Mouse (Mus musculus) mouse trophoblast stem cell (cell line): ENCODE measurements around the gene Gm7579.
"Not testable (repeated sequence)": the region's sequence is repeated elsewhere in the genome, so short reads cannot be mapped to it uniquely, and the experiment has no call there.

ENCODE experiments used
- in situ Hi-C, 2 experiments: fragments of 300-500 bp; cut with MseI, MboI; formaldehyde crosslinking; loops; 2 replicates in 1 of 2; 3 replicates in 1 of 2; pipeline ENCODE4 v1.15.1; 2025

Gm7579 gene

GRCm38 (mm10) chr7:142211559-142211958 lies at the start of gene Gm7579:
Gm7579 (plus strand) TSS chr7:142211859.
- in situ Hi-C loops: no loop called here

DNA sequence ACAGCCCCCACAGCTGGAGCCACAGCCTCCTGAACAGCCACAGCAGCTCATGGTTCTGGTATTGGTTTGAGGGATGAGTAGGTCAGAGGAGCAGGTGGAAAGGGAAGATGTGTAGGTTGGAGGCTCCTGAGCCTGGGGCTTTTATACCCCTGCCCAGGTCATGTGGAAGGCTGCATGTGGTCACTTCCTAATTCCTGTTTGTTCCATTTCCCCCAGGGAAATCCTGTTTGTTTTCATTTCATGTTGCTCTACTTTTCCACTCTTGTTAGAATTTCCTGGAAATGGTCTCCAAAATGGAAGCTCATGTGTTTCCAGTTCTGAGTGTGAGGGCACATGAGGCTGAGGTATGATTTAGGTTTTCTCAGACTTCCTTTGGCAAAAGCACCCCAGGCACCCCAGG lies 46.0 kb upstream of the Gm7579 start, which contains the start of gene Gm4553:
TSS of gene Gm4553 (minus strand) at position 101 of the 400 bp plus-strand sequence.
- in situ Hi-C loops: not testable (repeated sequence)

GRCm38 (mm10) chr7:142169836-142170235 lies 41.8 kb upstream of the Gm7579 start:
- in situ Hi-C loops: no loop called here

DNA sequence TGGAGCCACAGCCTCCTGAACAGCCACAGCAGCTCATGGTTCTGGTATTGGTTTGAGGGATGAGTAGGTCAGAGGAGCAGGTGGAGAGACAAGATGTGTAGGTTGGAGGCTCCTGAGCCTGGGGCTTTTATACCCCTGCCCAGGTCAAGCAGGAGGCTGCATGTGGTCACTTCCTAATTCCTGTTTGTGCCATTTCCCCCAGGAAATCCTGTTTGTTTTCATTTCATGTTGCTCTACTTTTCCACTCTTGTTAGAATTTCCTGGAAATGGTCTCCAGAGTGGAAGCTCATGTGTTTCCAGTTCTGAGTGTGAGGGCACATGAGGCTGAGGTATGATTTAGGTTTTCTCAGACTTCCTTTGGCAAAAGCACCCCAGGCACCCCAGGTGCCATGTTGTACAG lies 35.8 kb upstream of the Gm7579 start, which contains the start of gene Krtap5-2:
TSS of gene Krtap5-2 (minus strand) at position 101 of the 400 bp plus-strand sequence.
- in situ Hi-C loops: not testable (repeated sequence)

GRCm38 (mm10) chr7:142178685-142179084 lies 33.0 kb upstream of the Gm7579 start:
- in situ Hi-C loops: no loop called here

- in situ Hi-C loops: no loop called here
Measured at GRCm38 (mm10) chr7:142181021-142181420, 30.6 kb upstream of the Gm7579 start.

DNA sequence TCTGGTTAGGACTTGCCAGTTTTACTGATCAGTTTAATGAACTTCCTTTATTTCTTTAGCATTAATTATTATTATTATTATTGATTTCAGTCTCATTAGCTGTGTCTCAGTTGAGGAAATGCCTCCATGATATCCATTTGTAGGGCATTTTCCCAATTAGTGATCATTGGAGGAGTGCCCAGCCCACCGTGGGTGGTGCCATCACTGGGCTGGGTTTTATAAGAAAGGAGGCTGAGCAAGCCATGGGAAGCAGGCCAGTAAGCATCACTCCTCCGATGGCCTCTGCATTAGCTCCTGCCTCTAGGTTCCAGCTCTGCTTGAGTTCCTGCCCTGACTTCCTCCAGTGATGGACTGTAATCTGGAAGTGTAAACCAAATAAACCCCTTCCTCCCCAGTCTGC lies 23.5 kb upstream of the Gm7579 start:
- in situ Hi-C loops: no loop called here

DNA sequence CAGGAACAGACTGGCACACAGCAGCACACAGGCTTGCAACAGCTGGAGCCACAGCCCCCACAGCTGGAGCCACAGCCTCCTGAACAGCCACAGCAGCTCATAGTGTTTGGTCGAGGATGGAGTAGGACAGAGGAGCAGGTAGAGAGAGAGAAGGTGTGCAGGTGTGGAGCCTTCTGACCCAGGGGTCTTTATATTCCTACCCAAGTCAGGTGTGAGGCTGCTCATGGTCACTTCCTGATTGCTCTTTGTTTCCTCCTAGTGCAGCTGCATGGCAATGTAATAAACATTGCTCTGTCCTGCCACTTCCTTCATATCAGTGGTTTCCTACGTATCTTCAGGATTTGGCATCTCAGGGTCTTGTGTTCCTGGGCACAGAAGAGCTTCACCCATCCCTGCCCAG lies 21.4 kb upstream of the Gm7579 start, which contains the start of gene Gm10153:
TSS of gene Gm10153 (minus strand) at position 101 of the 400 bp plus-strand sequence.
- in situ Hi-C loops: no loop called here

DNA sequence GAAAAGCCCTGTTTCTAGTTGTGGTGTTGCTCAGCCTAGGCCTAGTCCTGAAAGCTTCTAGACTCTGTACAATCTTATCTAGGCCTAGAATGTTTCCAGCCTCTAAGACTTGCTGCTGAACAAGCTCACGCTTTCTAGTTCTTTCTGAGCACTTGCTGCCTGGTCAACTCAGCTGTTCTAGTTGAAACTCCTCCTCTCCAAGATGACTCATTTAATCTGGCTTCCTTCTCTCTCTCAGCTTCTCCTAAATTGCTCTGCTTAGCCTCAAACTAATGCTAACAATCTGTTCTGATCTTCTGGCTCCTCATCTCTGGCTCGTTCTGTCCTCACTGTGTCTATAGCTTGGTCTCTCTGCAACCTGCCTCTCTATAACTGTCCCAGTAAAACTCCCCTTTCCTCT lies 12.9 kb upstream of the Gm7579 start:
- in situ Hi-C loops: no loop called here

DNA sequence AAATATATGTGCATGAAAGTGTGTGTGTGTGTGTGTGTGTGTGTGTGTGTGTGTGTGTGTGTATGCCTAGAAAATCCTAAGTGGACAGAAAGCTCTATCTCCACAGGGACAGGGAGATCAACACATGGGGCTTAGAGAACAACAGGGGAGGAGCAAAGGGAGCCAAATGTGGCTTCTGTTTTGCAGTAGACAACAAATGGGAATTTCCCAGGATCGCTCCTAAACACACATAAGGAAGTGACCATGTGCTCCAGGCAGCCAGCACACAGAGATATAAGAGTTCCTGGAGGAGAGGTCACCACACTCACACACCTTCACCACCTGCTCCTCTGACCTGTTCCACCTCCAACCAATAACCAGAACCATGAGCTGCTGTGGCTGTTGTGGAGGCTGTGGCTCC lies 10.6 kb upstream of the Gm7579 start, which contains the start of gene Krtap5-3:
TSS of gene Krtap5-3 (plus strand) at position 301 of the 400 bp plus-strand sequence.
- in situ Hi-C loops: no loop called here

GRCm38 (mm10) chr7:142205488-142205887 lies 6.2 kb upstream of the Gm7579 start:
- in situ Hi-C loops: no loop called here

GRCm38 (mm10) chr7:142206891-142207290 lies 4.8 kb upstream of the Gm7579 start:
- in situ Hi-C loops: not testable (repeated sequence)

GRCm38 (mm10) chr7:142212136-142212535 lies 477 bp downstream of the Gm7579 start:
- in situ Hi-C loops: not testable (repeated sequence)

GRCm38 (mm10) chr7:142224518-142224917 lies 12.9 kb downstream of the Gm7579 start:
- in situ Hi-C loops: no loop called here

- in situ Hi-C loops: not testable (repeated sequence)
Measured at GRCm38 (mm10) chr7:142229871-142230270, 18.2 kb downstream of the Gm7579 start, which contains the start of gene Krtap5-5. Krtap5-5 (minus strand) TSS chr7:142229971.

- in situ Hi-C loops: no loop called here
Measured at GRCm38 (mm10) chr7:142231540-142231939, 19.9 kb downstream of the Gm7579 start.

DNA sequence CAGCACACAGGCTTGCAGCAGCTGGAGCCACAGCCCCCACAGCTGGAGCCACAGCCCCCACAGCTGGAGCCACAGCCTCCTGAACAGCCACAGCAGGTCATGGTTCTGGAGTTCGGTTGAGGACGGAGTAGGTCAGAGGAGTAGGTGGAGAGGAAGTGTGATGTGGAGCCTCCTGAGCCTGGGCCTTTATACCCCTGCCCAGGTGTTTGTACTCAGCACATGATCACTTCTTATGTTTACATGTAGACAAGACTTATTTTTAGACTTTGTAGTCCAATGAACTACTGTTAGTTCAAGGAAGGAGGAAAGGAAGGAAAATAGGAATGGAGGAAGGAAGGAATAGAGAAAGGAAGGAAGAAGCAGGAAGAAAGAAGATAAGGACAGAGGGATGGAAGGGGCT lies 29.3 kb downstream of the Gm7579 start, which contains the start of gene Gm40460:
TSS of gene Gm40460 (minus strand) at position 101 of the 400 bp plus-strand sequence.
- in situ Hi-C loops: loop anchor here in 1 of 2 experiments (10.0 kb wide), 1 partner anchor 96 kb away; the partner anchor contains the start of gene Gm45337

DNA sequence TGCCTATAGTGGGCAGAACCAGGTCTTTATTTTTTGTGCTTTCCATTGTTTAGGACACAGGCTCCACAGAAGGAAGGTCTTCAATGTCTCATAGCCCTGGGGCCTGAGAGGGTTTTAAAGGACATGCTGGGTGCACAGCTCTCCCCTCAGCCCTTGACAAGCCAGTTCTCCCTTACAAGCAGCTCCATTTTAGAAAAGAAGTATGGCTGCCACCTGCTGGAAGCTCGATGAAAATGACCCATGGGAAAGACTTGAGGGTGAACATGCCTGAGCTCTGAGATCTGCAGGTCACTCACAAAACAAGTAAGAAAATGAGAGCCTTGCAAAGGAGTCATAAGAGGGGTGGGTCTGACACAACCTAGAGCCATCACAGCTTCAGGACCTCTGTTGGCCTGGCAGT lies 38.2 kb downstream of the Gm7579 start:
- in situ Hi-C loops: loop anchor here in 1 of 2 experiments (10.0 kb wide), 1 partner anchor 105 kb away; the partner anchor contains the start of gene Gm45337

DNA sequence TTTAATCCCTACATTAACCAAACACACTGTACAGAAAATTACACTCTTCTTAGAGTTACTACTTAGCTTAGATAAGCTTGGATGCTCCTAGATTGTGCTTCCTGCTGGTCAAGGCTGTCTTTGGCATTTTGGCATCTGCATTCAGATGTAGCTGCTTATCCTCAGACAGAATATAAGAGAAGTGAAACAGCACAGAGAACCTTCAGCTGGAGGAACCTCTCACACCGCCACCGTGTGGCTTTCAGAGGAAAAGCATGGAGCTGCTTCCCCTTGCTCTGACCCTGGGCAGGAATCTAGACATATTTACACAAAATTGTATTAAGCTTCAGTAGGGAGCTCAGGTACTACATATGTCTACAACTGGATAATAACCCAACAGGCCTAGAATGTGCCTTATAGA lies 43.9 kb downstream of the Gm7579 start:
- in situ Hi-C loops: no loop called here

- in situ Hi-C loops: not testable (repeated sequence)
Measured at GRCm38 (mm10) chr7:142258254-142258653, 46.6 kb downstream of the Gm7579 start, which contains the start of gene Gm2431. Gm2431 (minus strand) TSS chr7:142258354.
